Mouse (Mus musculus) MEL (cell line): ENCODE measurements at regions not wholly inside any gene's neighbourhood (a gene's known extent, or its start where the extent isn't known, plus 50 kb on each side); places are given as distances from the start of the nearest gene placed in this dataset.

Source experiments
- CTCF ChIP-seq, 3 experiments: IDR thresholded peaks in 2 of 3; conservative IDR thresholded peaks in 1 of 3; 2 replicates each; pipeline ENCODE4 v1.5.1; 2011 to 2012; ENCODE audit warnings: low read length in 3 of 3, low read depth in 2 of 3, mild to moderate bottlenecking in 2 of 3, improper control_type of control experiment in 1 of 3, inconsistent platforms in 1 of 3, mixed read lengths in 1 of 3, moderate library complexity in 1 of 3; ENCODE audit not compliant: control insufficient read depth in 1 of 3, insufficient read depth in 1 of 3, poor library complexity in 1 of 3, severe bottlenecking in 1 of 3
- EP300 ChIP-seq, 2 experiments: IDR thresholded peaks; 2 replicates each; pipeline ENCODE4 v1.6.1; 2011; ENCODE audit warnings: improper control_type of control experiment in 2 of 2, low read length in 2 of 2, low read depth in 1 of 2, mild to moderate bottlenecking in 1 of 2
- GABPA ChIP-seq: IDR thresholded peaks from 2 replicates; pipeline ENCODE4 v1.6.1; 2012; ENCODE audit warnings: low read depth, mild to moderate bottlenecking, inconsistent platforms, low read length, improper control_type of control experiment, moderate library complexity
- GATA1 ChIP-seq: IDR thresholded peaks from 2 replicates; pipeline ENCODE4 v1.6.1; 2011; ENCODE audit warnings: low read depth, low read length, improper control_type of control experiment
- MAFK ChIP-seq: IDR thresholded peaks from 2 replicates; pipeline ENCODE4 v1.6.1; 2011; ENCODE audit warnings: low read depth, mild to moderate bottlenecking, low read length, improper control_type of control experiment, borderline replicate concordance
- MYC ChIP-seq: IDR thresholded peaks from 2 replicates; pipeline ENCODE4 v1.6.1; 2011; ENCODE audit warnings: low read depth, mild to moderate bottlenecking, low read length, improper control_type of control experiment, moderate library complexity
- POLR2A ChIP-seq, 2 experiments: IDR thresholded peaks; 2 replicates each; pipeline ENCODE4 v1.6.1; 2011 to 2012; ENCODE audit warnings: low read length in 2 of 2, mild to moderate bottlenecking in 2 of 2, control low read depth in 1 of 2, improper control_type of control experiment in 1 of 2, low read depth in 1 of 2, moderate library complexity in 1 of 2; ENCODE audit not compliant: control insufficient read depth in 1 of 2, insufficient read depth in 1 of 2, poor library complexity in 1 of 2
- POLR2AphosphoS5 ChIP-seq: IDR thresholded peaks from 2 replicates; pipeline ENCODE4 v1.6.1; 2012; ENCODE audit warnings: low read depth, borderline replicate concordance, mild to moderate bottlenecking, inconsistent platforms, low read length, moderate library complexity, mixed read lengths
- SIN3A ChIP-seq: IDR thresholded peaks from 2 replicates; pipeline ENCODE4 v1.6.1; 2012; ENCODE audit warnings: low read length, improper control_type of control experiment, inconsistent platforms
- TAL1 ChIP-seq: IDR thresholded peaks from 2 replicates; pipeline ENCODE4 v1.6.1; 2012; ENCODE audit warnings: mild to moderate bottlenecking, inconsistent platforms, low read length, moderate library complexity, mixed read lengths
- TBP ChIP-seq: IDR thresholded peaks from 2 replicates; pipeline ENCODE4 v1.8.0; 2011; ENCODE audit warnings: low read depth, low read length, improper control_type of control experiment
- UBTF ChIP-seq: IDR thresholded peaks from 2 replicates; pipeline ENCODE4 v1.6.1; 2012; ENCODE audit warnings: low read depth, mild to moderate bottlenecking, inconsistent platforms, low read length, improper control_type of control experiment, moderate library complexity, borderline replicate concordance; ENCODE audit not compliant: insufficient read depth
- USF1 ChIP-seq: IDR thresholded peaks from 2 replicates; pipeline ENCODE4 v1.6.1; 2014; ENCODE audit warnings: low read depth, mild to moderate bottlenecking, inconsistent platforms, low read length, improper control_type of control experiment, moderate library complexity
- ZMIZ1 ChIP-seq: IDR thresholded peaks from 2 replicates; pipeline ENCODE4 v1.6.1; 2012; ENCODE audit warnings: low read depth, mild to moderate bottlenecking, inconsistent platforms, low read length, improper control_type of control experiment, moderate library complexity

DNA sequence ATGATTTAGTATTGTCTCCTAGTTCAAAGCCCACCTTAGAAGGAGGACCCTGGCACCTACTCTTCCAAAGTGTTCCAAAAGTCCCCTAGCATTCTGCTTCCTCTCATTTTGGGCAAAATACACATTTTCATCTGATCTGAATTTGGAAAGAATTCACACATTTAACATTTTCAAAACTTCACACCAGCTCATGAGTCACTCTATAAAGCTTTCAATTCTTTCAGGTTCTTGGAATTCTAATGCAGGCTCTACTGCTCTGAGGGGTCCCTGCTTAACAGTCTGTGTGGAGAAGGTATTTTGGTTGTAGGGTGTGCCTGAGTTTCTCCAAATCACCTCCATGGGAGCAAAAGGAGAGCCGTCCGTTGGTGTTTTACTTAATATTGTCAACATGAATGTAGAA, 657.8 kb downstream of the Actr3 start:
- TF ChIP-seq EP300 (IDR thresholded peaks at IDR 0.05; ENCODE audit: low read depth in 1 of 2, low read length in 2 of 2), result no peak
- TF ChIP-seq POLR2A (IDR thresholded peaks at IDR 0.05; ENCODE audit: control insufficient read depth in 1 of 2, insufficient read depth in 1 of 2, low read depth in 1 of 2, low read length in 2 of 2, poor library complexity in 1 of 2), result no peak
- TF ChIP-seq MAFK, result no peak
- no peak for TF ChIP-seq GATA1
- TF ChIP-seq USF1, result no peak
- TF ChIP-seq TBP, result no peak
- no peak for TF ChIP-seq POLR2AphosphoS5
- TF ChIP-seq CTCF (IDR thresholded peaks at IDR 0.05 in 2 of 3, conservative IDR thresholded peaks at IDR 0.05 in 1 of 3; ENCODE audit: control insufficient read depth in 1 of 3, insufficient read depth in 1 of 3, low read depth in 2 of 3, low read length in 3 of 3, poor library complexity in 1 of 3, severe bottlenecking in 1 of 3), result no peak
- TF ChIP-seq SIN3A, result no peak
- no peak for TF ChIP-seq MYC
- TF ChIP-seq TAL1, result no peak
- TF ChIP-seq UBTF, result no peak
- TF ChIP-seq ZMIZ1, result no peak
- no peak for TF ChIP-seq GABPA
